Mouse (Mus musculus): ENCODE results near the gene Prn. TPM values are rescaled to one million over a fixed set of nuclear protein-coding genes. Genes with fewer than 3 reads are reported as not detected.

Gene Prn
- total RNA-seq, 2 experiments from 2014 or later = not detected

DNA sequence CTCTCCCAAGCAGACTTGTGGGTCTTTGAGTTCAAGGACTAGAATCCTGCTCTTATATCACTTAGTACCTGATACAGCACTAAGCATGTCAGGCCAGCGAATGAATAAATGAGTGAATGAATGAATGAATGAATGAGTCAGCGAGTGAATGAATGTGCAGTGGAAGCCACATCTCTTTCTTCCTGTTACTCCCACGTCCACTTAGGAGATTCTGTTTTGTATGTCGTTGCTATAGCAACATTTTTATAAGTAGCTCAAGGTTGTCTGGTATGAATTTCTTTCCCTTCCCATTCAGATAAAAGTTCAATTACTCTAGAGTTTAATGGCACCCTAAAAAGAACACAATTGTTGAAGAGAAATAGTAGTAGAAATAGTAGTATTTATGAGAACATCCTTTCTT, 61.3 kb downstream of the Prn start:
- intact Hi-C loops (cut with DNase I) = no loop called here
- no peak for DNase-seq (ENCODE audit: extremely low spot score in 1 of 2, low spot score in 2 of 2)

DNA sequence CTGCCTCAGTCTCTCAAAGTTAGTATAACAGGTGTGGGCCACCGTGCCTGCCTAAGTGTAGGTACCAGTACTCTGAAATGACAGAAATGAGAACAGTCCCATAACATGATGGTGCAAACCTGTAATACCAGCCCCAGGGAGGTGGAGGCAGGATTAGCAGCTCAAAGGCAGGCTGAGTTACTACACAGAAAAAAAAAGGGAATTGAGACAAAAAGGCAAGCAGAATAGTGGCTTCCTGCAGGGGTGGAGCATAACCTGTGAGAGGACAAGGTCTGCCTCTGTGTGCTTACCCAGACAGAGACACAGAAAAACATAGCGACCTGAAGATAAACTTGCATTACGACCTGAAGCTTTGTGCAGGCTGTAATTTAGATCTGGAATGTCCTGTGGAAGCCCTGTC, 66.9 kb downstream of the Prn start:
- intact Hi-C loops (cut with DNase I) = no loop called here
- peak in 1 of 2 experiments; percentile 3 for DNase-seq (ENCODE audit: extremely low spot score in 1 of 2, low spot score in 2 of 2)

DNA sequence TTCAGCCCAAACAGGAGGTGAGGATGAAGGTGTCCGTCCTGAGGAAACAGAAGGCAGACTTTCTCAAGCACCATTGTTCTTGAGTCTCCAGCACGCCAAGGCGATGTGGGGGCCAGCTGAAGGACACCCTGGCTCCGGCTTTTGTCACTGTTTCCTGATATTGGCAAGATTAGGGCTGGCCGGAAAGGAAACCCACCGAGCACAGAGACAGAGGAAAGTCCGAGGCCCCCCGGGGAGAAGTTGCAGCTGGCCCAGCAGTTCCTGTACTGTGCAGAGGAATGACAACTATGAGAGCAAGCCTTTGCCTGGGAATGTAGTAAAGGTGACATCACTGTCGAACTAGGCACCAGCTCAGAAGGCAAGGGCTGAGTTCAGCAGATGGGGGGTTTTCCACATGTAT, 71.1 kb downstream of the Prn start:
- peak in 1 of 2 experiments; percentile 90 for DNase-seq (ENCODE audit: extremely low spot score in 1 of 2, low spot score in 2 of 2)
- intact Hi-C loops (cut with DNase I) = loop anchor here (2.0 to 5.0 kb wide), 4 partner anchors 81 to 266 kb away; partner anchors contain the start of gene Tmem230

DNA sequence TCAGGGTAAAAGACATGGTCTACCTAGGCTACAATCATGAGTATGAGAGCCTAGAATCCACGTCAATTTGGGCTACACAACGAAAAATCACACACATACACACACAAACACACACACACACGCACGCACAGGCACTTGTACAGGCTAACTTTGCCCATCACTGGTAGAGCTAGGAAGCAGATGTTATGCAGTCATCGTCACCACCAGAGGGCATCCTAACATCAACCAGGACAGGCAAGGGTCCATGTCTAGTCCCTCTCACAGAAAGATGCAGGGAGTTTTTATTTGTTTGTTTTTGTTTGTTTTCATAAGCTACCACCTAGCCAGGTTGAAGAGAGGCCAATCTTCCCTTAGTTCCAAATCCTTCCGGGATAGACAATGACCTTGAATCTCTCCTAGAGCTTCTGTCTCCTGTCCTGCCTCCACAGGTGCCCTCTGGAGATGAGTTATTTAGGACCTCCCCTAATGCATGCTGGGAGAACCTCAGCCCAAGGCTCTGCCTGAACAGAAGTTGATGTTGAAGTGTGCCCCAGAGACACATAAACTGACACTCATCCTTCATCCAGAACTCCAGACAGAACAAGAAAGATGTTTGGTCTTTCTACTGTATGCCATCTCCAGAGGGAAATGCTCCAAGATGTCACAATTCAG, 72.9 kb downstream of the Prn start:
- DNase-seq (ENCODE audit: extremely low spot score in 1 of 2, low spot score in 2 of 2) = peak; percentile 60 to 66
- intact Hi-C loops (cut with DNase I) = loop anchor here (2.0 to 5.0 kb wide), 4 partner anchors 80 to 258 kb away; no protein-coding TSS in a partner anchor

DNA sequence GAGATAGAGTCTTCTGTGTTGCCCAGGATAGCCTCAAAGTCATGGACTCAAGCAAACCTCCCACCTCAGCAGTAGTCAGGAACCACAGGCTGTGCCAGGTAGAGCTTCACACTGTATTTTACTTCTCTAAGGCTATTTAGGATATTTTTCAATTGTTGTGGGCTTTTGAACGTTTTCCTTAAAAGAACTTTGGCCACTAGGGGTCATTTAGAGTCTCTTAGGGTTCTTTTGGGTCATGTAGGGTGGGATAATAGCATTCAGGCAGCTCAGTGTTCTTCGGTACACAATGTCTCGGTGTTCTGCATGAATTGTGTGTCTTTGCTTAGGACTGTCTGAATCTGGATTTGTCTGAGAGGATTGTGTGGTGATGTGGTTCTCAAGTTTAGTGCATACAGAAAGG, 78.2 kb downstream of the Prn start:
- intact Hi-C loops (cut with DNase I) = no loop called here
- DNase-seq (ENCODE audit: extremely low spot score in 1 of 2, low spot score in 2 of 2) = peak in 1 of 2 experiments; percentile 4

DNA sequence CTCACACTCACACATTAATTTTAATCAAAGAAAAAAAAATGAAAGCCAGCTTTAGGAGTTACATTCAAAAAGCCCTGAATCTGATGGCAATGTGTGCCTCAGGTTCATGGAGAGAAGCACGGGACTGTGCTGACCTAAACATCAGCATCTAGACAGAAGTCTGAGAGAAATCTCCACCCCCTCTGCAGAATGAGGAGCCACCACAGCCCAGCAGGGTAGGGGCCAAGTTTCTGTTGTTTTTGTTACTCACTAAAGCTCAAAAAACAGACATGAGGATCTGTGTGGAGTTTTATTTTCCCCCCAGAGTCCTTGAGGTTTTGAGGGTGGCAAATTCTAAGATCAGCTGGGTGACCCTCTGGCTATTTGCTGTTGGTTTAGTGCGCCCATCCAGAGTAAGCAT, 78.8 kb downstream of the Prn start:
- intact Hi-C loops (cut with DNase I) = no loop called here

DNA sequence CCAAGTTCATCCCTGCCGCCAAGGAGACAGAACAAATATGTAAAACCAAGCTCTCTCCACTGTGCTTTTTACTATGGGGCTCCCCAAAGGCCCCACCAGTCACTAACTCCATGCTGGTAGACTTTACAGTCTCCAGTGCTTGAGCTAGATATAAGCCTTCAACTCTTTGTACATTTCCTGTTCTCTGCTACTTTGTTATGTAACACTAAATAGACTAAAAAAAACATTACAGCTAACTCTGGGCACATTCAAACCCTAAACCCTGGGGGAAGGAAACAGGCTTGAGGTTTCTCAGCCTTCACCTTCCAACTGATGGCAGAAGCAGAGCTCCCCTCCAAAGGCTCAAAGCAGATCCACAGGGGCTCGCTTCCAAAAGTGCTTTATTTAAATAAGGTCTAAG, 82.7 kb downstream of the Prn start:
- peak in 1 of 2 experiments; percentile 5 for DNase-seq (ENCODE audit: extremely low spot score in 1 of 2, low spot score in 2 of 2)
- intact Hi-C loops (cut with DNase I) = no loop called here

More for the DNA sequence above, 78.8 kb downstream of the Prn start:
- DNase-seq (ENCODE audit: extremely low spot score in 1 of 2, low spot score in 2 of 2) = peak in 1 of 2 experiments; percentile 9

DNA sequence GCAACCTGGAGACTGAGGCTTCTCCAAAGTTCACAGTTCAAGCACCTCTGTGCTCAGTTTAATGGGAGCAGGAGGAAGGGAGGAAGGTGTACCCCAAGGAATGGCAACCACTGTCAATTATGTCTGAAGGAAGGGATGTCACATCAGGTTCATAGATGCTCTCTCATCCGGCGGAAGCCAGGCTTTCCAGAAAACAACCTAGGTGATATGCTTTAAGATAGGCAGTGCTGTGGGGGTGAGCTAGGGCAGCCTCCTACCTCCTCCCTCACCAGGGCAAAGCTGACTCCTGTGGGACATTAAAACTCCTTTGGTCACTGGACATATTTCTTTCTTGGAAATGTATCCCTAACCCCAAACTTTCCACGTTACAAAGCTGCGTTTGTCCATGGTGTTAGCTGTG, 83.4 kb downstream of the Prn start:
- intact Hi-C loops (cut with DNase I) = no loop called here
- no peak for DNase-seq (ENCODE audit: extremely low spot score in 1 of 2, low spot score in 2 of 2)

DNA sequence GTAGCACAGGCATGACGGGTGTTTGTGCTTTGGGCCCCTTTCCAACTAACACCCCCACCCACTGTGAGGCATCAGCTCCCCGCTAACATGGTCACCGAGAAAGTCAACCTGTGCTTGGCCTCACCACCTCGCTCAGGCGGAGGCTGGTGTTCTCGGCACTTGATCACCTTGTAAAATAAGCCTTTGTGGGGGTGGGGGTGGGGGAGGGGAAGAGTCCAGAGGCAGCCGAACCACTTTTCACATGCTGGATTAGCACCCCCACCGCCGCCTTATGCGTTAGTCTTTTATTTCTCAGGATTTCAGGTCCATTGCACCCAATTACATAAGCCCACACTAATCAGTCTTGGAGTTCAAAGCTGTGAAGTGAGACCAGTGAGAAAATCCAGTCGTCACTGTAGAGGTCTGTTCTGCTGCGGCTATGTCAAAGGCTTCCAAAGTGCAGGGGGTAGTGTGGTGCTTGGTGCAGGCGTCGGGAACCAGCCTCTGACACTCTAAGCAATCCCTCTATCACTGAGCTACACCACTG, 83.9 kb downstream of the Prn start:
- intact Hi-C loops (cut with DNase I) = no loop called here
- peak in 1 of 2 experiments; percentile 29 for DNase-seq (ENCODE audit: extremely low spot score in 1 of 2, low spot score in 2 of 2)

DNA sequence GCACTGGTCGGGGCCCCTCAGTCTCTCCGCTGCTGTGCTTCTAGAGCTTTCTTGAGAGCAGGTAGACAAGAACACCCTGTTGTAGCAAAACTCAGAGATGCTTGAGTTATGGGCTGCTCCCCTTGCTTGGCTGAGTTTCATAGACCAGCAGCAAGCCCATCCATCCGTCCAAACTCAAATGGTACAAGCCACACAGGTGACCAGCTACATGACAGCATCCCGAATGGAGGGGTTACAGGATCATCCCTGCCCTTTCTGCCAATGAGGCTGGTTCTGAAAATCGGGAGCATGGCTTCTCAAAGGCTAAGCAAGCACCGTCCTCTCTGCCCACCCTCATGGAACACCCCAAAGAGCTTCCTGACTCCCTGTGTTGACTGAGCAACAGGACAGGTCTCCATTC, 85.2 kb downstream of the Prn start:
- DNase-seq (ENCODE audit: extremely low spot score in 1 of 2, low spot score in 2 of 2) = peak in 1 of 2 experiments; percentile 7
- intact Hi-C loops (cut with DNase I) = no loop called here

DNA sequence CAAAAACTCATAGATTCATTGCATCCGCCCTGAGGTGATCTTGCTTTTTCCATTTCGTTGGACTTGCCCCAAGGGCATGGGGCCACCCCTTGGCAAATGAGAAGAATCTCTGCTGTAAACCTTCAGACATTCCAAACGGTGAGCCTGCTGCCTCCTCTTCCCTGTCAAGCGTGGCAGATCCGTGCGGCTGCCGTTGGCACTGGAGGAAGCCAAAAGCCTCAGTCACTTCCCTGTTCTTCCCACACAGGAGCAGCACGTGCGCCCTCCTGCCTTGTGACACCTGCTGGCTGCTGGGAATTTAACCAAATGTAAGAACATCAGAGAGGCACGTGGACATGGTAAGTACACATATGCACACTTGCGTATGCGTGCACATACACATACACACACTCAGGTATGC, 86.0 kb downstream of the Prn start:
- intact Hi-C loops (cut with DNase I) = no loop called here
- DNase-seq (ENCODE audit: extremely low spot score in 1 of 2, low spot score in 2 of 2) = peak in 1 of 2 experiments; percentile 31

DNA sequence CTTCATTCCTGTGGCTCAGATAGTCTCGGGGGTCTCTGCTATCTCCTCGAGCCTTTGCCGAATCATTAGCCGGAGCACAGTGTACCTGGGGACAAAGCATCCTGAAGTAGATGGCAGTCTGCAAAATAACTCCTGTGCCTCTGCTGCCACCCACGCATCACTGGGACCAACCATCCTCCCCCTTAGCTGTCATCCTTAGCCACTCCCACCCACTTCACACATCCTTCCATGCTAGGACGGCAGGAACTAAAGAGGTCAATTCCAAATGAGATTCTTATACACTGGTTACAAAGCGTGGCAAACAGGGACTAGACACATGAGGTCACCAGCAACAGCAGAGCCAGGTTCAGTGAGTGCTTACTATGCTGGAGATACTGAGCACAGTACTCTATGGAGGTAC, 86.6 kb downstream of the Prn start:
- intact Hi-C loops (cut with DNase I) = no loop called here
- peak in 1 of 2 experiments; percentile 15 for DNase-seq (ENCODE audit: extremely low spot score in 1 of 2, low spot score in 2 of 2)

DNA sequence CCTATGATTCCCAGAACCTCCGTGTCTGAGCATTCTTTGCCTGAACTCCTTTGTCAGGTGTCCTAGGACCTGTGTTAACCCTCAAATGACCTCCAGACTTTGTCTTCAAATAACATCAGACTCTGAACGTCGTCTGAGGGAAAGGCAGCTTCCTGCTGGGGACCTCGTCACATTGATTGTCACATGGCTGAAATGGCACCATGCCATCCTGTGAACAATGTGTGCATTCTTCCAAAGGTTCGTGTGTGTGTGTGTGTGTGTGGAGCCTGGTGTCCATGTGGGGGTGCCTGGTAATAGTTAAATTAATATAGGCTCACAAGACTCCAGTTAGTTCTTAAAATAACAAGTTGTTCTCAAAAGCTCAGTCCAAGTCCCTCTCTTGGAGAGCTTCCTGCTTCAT, 87.6 kb downstream of the Prn start:
- intact Hi-C loops (cut with DNase I) = no loop called here
- peak in 1 of 2 experiments; percentile 43 for DNase-seq (ENCODE audit: extremely low spot score in 1 of 2, low spot score in 2 of 2)

DNA sequence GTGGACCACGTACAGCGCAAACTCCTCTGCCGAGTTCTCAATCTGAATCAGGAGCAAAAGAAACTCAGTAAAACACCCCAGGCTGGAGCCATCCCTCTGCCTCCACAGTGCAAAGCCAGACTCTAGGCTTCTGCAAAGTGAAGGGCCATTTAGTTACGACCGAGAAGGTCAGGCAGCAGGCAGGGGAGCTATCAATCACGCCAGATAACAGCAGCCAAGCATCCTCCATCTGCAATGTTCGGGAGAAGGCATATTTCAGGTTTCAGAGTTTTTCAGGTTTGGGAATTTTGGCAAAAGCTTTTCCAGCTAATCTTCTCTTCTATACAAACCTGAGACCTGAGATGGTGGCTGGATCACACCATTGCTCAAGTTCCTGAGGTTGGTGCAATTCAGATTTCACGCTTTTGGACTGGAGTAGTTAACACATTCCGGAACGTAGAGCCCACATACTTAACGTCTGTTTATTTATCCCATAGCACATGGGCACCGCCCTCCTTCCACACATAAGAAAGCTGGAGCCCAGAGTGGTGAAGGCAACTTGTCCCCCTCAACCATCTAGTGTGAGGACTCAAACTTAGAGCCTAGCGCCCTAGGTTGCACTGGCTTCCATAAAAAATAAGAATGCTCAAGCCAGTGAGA, 92.1 kb downstream of the Prn start:
- intact Hi-C loops (cut with DNase I) = no loop called here

DNA sequence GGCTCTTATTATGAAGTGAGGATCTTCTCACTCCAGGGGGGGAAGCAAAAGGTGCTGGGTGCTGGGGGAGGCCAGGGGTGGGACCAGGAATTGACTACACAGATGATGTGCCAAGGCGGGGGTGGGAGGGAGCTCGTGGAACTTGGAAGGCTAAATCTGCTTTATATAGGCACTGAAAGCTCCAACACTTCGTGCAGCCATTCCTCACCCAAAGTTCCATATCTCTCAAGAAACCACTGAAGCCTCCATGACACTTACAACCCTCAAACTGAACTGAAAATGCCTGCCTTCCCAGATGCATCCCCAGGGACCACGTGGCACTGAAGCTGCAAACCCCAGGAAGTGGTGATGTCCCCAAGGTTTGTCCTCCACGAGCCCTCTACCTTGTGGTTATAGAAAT, 94.2 kb downstream of the Prn start:
- intact Hi-C loops (cut with DNase I) = no loop called here

More for the DNA sequence above, 92.1 kb downstream of the Prn start:
- DNase-seq (ENCODE audit: extremely low spot score in 1 of 2, low spot score in 2 of 2) = no peak

DNA sequence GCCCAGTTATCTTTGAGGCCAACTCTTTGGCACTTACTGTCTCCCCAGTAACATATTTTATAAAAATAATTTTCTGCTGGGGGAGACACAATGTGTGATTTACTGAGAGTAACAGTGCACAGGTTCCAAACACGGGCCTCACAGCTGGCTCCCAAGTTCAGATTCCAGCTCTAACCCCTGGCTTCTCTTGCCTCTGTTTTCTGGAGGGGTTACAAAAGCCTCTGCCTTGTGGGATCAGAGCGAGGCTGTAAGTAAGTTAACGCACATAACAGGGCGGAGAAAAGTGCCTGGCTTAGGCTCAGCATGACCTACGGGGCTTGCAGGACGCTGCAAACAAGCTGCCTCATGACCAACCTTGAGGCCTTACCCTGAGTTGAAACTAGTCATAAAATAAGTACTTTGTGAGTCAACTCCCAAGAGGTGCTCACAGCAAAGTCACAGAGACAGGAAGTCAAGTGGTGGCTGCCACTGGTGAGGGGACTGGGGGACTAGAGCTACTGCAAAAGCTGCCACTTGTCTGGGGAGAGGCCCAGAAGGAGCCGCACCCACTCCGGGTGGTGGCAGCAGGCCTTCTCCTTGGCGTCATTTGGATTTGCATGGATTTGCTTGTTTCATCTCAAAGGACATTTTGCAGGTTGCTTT, 94.9 kb downstream of the Prn start:
- DNase-seq (ENCODE audit: extremely low spot score in 1 of 2, low spot score in 2 of 2) = no peak
- intact Hi-C loops (cut with DNase I) = no loop called here

More for the DNA sequence above, 94.2 kb downstream of the Prn start:
- no peak for DNase-seq (ENCODE audit: extremely low spot score in 1 of 2, low spot score in 2 of 2)

DNA sequence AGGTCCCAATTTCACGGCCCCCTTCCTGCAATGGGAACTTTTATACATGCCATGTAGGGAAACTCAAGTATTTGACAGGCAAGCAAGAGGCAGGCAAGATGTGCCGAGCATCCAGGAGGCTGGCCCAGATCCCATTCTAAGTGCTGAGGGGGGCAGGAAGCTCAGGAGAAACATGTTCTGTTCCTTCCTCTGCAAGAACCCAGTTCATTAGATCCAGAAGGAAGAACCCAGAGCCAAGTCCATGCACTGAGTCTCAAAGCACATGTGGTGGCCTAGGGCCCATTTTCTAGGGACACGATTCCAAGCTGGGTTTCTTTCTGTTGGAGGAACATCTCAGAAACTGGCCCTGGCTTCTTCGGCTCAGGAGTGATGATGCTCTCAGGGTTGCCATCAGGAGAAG, 95.7 kb downstream of the Prn start:
- intact Hi-C loops (cut with DNase I) = no loop called here
- DNase-seq (ENCODE audit: extremely low spot score in 1 of 2, low spot score in 2 of 2) = no peak
